Mouse (Mus musculus): ENCODE data around the gene Batf3. TPM values are rescaled to one million over a fixed set of nuclear protein-coding genes. Genes with fewer than 3 reads are reported as not detected.
"Not testable (repeated sequence)": the region's sequence is repeated elsewhere in the genome, so short reads cannot be mapped to it uniquely, and the experiment has no call there.

The Batf3 gene
- total RNA-seq, 4 experiments from 2014 or later = not detected

DNA sequence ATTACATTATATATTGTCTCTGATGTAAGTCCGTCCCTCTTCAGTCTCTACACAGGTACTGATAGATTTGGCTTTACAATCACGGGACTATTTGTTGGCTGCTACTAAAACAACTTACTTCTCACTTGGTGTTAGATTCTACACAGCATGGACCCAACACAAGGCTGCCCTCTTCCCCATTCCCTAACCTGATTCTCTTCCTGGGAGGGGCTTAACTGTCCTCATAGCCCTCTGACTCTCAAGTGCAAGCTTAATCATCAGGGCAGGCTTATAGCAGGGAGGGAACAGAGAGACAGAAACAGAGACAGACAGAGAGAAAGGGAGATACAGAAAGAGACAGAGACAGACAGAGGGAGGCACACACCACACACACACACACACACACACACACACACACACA lies 34.0 kb downstream of the Batf3 start:
- DNase-seq (ENCODE audit: low spot score in 2 of 2) = no peak

- no peak for DNase-seq (ENCODE audit: low spot score in 2 of 2)
These were observed 34.6 kb downstream of the Batf3 start for GRCm38 (mm10) chr1:191132240-191132639.

DNA sequence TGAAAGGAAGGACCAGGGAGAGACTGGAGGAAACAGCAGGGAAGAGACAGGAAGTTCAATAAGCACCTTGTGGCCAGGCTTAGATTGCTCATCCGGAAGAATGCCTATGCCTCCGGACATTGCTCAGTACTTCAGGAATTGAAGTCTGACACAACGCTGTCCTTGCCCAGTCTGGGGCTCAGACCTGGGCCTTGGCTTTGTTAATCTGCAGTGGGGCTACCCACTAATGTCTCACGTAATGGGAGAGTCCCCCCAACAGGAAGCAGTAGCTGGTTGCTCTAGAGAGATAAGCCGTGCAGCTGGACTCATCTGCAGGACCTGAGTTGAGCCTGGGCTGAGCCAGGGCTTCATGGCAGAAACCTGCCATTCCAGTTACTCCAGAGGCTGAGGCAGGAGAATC lies 35.3 kb downstream of the Batf3 start:
- no peak for DNase-seq (ENCODE audit: low spot score in 2 of 2)

DNA sequence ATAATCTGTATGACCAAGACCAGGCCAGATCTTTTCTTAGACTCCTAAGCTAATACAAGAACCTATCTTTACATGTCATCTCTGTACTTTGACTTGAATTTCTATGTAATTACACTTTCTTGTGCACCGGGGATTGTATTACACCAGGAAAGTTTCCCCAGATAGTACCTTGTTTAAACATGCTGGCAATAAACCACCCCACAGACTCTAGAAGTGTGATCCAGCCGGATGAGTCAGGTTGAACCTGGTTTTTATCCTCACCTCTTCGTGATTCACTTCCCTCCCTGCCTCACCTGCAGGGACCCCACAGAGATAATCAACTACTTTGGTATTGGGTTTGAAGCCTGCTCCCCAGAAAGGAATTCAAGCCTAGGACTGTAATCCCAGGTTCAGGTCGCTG lies 37.8 kb downstream of the Batf3 start:
- no peak for DNase-seq (ENCODE audit: low spot score in 2 of 2)

DNA sequence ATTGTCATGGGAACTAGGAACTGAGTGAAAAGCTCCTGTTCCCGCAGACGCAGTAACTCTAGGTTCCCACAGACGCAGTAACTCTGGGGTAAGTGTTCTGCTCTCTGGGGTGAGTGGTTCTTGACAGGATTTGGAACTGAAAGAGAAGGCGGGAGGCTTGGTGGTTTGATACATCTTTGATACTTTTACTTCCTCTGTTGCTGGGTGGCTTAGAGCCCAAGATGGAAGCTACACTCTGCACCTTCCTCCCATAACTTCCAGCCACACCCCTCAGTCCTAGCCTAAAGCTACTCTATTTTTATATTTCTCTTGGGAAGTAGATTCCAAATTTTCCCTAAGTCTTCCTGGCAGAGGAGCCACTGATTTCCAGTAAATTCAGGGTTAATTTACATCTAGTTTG lies 40.8 kb downstream of the Batf3 start:
- no peak for DNase-seq (ENCODE audit: low spot score in 2 of 2)

GRCm38 (mm10) chr1:191138874-191139495 lies 41.3 kb downstream of the Batf3 start:
- no peak for DNase-seq (ENCODE audit: low spot score in 2 of 2)

- no peak for DNase-seq (ENCODE audit: low spot score in 2 of 2)
These were observed 43.3 kb downstream of the Batf3 start for GRCm38 (mm10) chr1:191140983-191141382.

DNA sequence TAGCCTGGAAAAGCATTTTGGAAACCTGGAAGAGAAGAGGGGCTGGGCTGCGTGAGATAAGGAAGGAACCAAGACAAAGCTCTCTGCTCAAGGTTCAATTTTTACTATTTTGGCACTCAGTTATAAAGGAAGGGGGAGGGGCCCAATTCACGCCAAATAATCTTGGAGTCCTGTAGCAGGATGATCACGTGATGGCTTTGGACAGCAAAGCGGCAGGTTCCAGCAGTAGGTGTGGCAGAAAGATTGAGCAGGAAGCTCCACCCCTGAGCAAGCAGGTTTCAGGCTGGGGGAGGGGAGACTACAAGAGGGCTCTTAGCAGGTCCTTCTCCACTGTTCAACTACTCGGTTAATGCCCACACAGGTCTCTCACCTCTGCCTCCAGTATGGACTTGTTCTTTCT lies 51.8 kb downstream of the Batf3 start:
- DNase-seq (ENCODE audit: low spot score in 2 of 2) = not testable (repeated sequence)

DNA sequence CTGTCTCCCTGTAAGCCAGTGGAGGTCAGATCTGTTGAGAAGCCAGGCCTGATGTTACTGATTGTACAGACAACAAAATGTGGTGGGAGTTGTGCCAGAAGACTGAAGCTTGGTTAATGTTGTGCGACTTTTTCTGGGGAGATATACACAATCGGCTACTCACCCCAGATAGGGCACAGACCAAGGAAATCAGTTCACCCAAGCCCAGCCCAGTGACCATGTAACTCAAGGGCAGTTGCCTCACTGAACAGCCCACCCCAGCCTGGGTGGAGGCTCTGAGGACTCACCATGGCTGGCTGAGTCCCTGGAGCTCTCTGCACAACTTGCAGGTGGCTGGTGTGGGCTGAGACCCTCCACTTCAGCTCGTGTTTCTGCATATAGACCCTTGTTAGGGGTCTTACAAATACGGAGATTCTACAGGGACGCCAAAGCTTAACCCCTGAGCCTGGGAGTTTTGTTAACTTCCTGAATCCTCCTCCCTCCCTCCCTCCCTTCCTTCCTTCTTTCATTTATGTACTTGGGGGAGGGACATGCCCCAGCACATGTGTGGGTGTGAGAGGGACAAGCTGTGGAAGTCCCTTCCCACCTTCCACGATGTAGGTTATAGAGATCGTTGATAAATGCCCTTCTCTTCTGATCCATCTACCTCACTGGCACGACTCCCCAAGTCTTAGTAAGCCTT lies 53.4 kb downstream of the Batf3 start:
- DNase-seq (ENCODE audit: low spot score in 2 of 2) = no peak

GRCm38 (mm10) chr1:191153052-191153451 lies 55.4 kb downstream of the Batf3 start:
- DNase-seq (ENCODE audit: low spot score in 2 of 2) = no peak

DNA sequence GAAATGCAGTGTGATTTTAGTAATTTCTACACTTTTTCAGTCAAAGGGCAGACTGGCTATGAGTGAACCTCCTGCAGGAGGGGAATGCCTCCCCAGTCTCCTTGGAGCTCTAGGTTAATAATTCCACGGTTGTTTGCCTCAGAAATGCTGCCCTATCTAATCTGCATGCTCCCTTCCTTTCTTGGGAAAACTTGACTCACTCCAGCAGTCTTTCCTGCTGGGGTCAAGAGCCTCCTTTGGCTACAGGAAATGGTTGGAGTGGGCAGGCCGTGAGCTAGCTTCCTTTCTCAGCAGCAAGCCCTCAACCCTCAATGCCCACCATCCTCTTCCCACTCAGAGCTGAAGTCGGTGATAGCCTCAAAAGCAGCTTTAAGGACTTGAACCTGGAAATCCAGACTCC lies 56.7 kb downstream of the Batf3 start:
- DNase-seq (ENCODE audit: low spot score in 2 of 2) = no peak

Other genes starting within 250 kb of the Batf3 start
- gene Rps6kc1, start 186.1 kb upstream of the Batf3 start, total RNA-seq (2022) = 10 to 100 TPM; 16.5 to 18.5 (median 17.4) TPM
- gene Angel2, start 172.7 kb upstream of the Batf3 start, total RNA-seq (2022) = 10 to 100 TPM; 28.5 to 38.6 (median 28.8) TPM
- gene Vash2, start 118.6 kb upstream of the Batf3 start, total RNA-seq (2022) = under 1 TPM; 0.35 to 0.94 (median 0.68) TPM
- gene Flvcr1, start 71.7 kb upstream of the Batf3 start, total RNA-seq (2022) = 10 to 100 TPM in 2 of 4 experiments, 1 to 10 TPM in 2; 8.3 to 17.1 (median 10.4) TPM
- gene Spata45, start 61.2 kb upstream of the Batf3 start, total RNA-seq (2022) = not detected
- gene Tatdn3, start 34.9 kb upstream of the Batf3 start, total RNA-seq (2022) = 10 to 100 TPM in 3 of 4 experiments, 1 to 10 TPM in 1; 9.9 to 16.6 (median 13.7) TPM
- under 1 TPM; 0.12 to 0.70 (median 0.32) TPM for gene Nsl1, start 34.8 kb upstream of the Batf3 start, total RNA-seq (2022)
- not detected for gene Fam71a, start 67.0 kb downstream of the Batf3 start, total RNA-seq (2022)
- gene Atf3, start 120.2 kb downstream of the Batf3 start, total RNA-seq (2022) = 10 to 100 TPM in 1 of 4 experiments, 1 to 10 TPM in 3; 1.9 to 19.3 (median 7.4) TPM
- gene Nenf, start 220.3 kb downstream of the Batf3 start, total RNA-seq (2022) = 10 to 100 TPM; 58.2 to 77.0 (median 71.4) TPM
- gene Tmem206, start 228.1 kb downstream of the Batf3 start, total RNA-seq (2022) = 1 to 10 TPM in 1 of 4 experiments, under 1 TPM in 3; 0.68 to 1.9 (median 0.84) TPM